Mouse (Mus musculus): ENCODE measurements at regions not wholly inside any gene's neighbourhood (a gene's known extent, or its start where the extent isn't known, plus 50 kb on each side); places are given as distances from the start of the nearest gene placed in this dataset.

DNA sequence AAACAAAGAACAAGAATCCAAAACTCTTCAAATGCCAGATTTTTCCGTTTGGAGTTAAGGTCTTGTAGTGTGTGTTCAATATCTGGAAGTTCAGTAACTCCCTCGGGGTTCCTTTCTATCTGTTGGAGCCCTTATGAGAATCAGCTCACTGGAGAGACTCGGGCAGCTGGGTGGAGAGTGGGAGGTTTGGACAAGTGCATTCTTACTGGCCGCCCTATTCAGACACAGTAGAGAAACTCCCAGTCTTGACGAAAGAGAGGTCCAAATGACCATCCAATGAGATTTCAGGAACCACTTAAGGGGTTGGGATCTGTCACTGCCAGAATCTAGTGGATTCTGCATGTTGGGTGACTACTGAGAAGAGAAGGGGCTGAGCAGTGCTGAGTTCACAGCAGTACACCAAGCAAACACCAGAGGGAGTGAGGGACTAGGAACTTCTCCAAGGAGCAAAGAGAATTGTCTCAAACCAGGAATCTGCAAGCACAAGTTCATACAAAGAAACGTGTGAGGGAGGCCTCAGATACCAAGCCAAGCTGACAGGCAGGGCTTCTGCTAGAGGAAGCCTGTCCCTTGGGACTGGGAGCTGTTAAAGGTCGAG is 310.0 kb upstream of the Magi2 start:
- DNase-seq (ENCODE audit: extremely low spot score) = peak; percentile 25

DNA sequence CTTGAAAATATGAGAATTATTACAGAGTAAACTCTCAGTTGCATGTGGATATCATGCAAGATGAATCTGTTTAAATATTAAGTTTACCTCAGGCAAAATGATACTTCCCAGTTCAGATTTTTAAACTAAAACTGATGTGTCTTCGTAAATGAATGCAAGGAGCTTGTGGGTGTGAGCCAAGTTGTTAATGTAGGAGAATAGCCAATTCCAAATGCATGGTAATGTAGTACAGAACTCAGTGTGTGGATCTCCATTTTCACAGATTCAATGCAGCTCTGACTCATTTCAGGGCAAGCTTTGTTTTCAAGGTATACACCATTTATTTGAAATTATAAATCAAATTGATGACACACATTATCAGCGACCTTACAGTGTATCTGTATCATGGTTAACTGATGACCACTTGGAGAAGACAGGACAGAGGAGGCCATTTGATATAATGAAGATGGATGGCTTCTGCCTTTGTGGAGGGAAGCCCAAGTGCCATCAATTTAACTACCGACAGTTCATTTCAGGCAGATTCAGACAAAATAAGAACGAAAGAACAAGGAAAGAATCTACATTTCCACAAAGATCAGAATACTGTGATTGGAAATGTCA is 272.9 kb upstream of the Magi2 start:
- DNase-seq (ENCODE audit: extremely low spot score) = no peak
